Mouse (Mus musculus) limb, embryonic 11.5 days (tissue): ENCODE measurements around the gene Cidec. TPM values are rescaled to one million over a fixed set of nuclear protein-coding genes. Genes with fewer than 3 reads are reported as not detected.

Source experiments
- ATAC-seq: fragments of 200-750 bp; cut with Nextera tagmentation; 2 replicates; pipeline ENCODE4 v1.8.0; 2017; ENCODE audit warnings: low read depth; ENCODE audit not compliant: insufficient number of reproducible peaks, low FRiP score, low TSS enrichment
- DNase-seq: peaks from one replicate; pipeline ENCODE4 v3.0.0-alpha.2; 2015; ENCODE audit warnings: low spot score
- H3K27ac ChIP-seq: fragments of 300-500 bp; sonication (generic); replicated peaks from 2 replicates; pipeline ENCODE4 v1.5.1; 2014; ENCODE audit warnings: low read depth, mild to moderate bottlenecking, low read length
- H3K27me3 ChIP-seq: fragments of 300-500 bp; sonication (generic); 2 replicates; pipeline ENCODE4 v1.6.1; 2014; ENCODE audit warnings: mild to moderate bottlenecking, low read length, mixed read lengths; ENCODE audit not compliant: control insufficient read depth, insufficient read depth
- H3K36me3 ChIP-seq: fragments of 300-500 bp; sonication (generic); 2 replicates; pipeline ENCODE4 v1.6.1; 2014; ENCODE audit warnings: mild to moderate bottlenecking, low read length, moderate library complexity, mixed read lengths; ENCODE audit not compliant: control insufficient read depth, insufficient read depth
- H3K4me1 ChIP-seq: fragments of 300-500 bp; sonication (generic); 2 replicates; pipeline ENCODE4 v1.6.1; 2014; ENCODE audit warnings: low read length, mixed read lengths; ENCODE audit not compliant: control insufficient read depth, insufficient read depth
- H3K4me2 ChIP-seq: fragments of 300-500 bp; sonication (generic); 2 replicates; pipeline ENCODE4 v1.6.1; 2014; ENCODE audit warnings: low read depth, mild to moderate bottlenecking, moderate library complexity; ENCODE audit not compliant: severe bottlenecking
- H3K4me3 ChIP-seq: fragments of 300-500 bp; sonication (generic); 2 replicates; pipeline ENCODE4 v1.5.1; 2014; ENCODE audit warnings: low read depth, low read length
- H3K9ac ChIP-seq: fragments of 300-500 bp; sonication (generic); 2 replicates; pipeline ENCODE4 v1.6.1; 2014; ENCODE audit warnings: mild to moderate bottlenecking, low read length
- H3K9me3 ChIP-seq: fragments of 300-500 bp; sonication (generic); 2 replicates; pipeline ENCODE4 v1.6.1; 2016; ENCODE audit warnings: low read length; ENCODE audit not compliant: control insufficient read depth
- WGBS: fragments of 180-500 bp; shearing (Covaris S2); extraction: QIAGEN DNeasy Blood & Tissue Kit; methylation state at CpG from one replicate; pipeline ENCODE4 v1.1.7; 2014; 5-methylcytosine and 5-hydroxymethylcytosine counted together
- polyA plus RNA-seq: library from polyadenylated mRNA; unstranded; fragments of >200 nt; fragmentation: Nextera tagmentation; extraction: Ambion mirVana; gene quantifications from 2 replicates; pipeline ENCODE4 v1.2.1, GENCODE M21; 2014

Cidec gene
- polyA plus RNA-seq, 1 experiment from 2014 or later = not detected

- ATAC-seq = no peak
- DNase-seq = no peak
- Histone ChIP-seq H3K27ac (no peak overlapping the region), H3K9ac (no peak overlapping the region), H3K36me3 (no peaks in the 10 kb centered on the region), H3K4me1 (no peaks in the 10 kb centered on the region), H3K4me3 (no peak overlapping the region), H3K4me2 (no peak overlapping the region), H3K27me3 (no peaks in the 10 kb centered on the region), H3K9me3 (no peaks in the 10 kb centered on the region)
- 61% methylated on average over 3 of the region's 3 CpGs for WGBS
These were observed 4.7 kb downstream of the Cidec start for GRCm38 (mm10) chr6:113430846-113431245.

GRCm38 (mm10) chr6:113429965-113430364, 5.6 kb downstream of the Cidec start:
- Histone ChIP-seq H3K4me2 (no peak overlapping the region), H3K36me3 (no peaks in the 10 kb centered on the region), H3K27ac (no peak overlapping the region), H3K27me3 (no peaks in the 10 kb centered on the region), H3K9ac (no peak overlapping the region), H3K4me3 (no peak overlapping the region), H3K4me1 (no peaks in the 10 kb centered on the region), H3K9me3 (no peaks in the 10 kb centered on the region)
- ATAC-seq (no peak), DNase-seq (no peak)
- WGBS = 80% methylated on average over 3 of the region's 3 CpGs

- ATAC-seq (no peak), DNase-seq (no peak)
- Histone ChIP-seq H3K36me3 (no peaks in the 10 kb centered on the region), H3K27ac (no peak overlapping the region), H3K27me3 (no peaks in the 10 kb centered on the region), H3K9ac (no peak overlapping the region), H3K4me3 (no peak overlapping the region), H3K4me2 (no peak overlapping the region), H3K4me1 (no peaks in the 10 kb centered on the region), H3K9me3 (no peaks in the 10 kb centered on the region)
- WGBS = 88% methylated on average over 16 of the region's 16 CpGs
These were observed 7.6 kb downstream of the Cidec start for GRCm38 (mm10) chr6:113428006-113428405.

- ATAC-seq = no peak
- no peaks in the 10 kb centered on the region for H3K27me3 ChIP-seq
- H3K9me3 ChIP-seq = no peaks in the 10 kb centered on the region
- H3K36me3 ChIP-seq = no peaks in the 10 kb centered on the region
- H3K4me2 ChIP-seq = no peak overlapping the region
- H3K9ac ChIP-seq = no peak overlapping the region
- H3K4me3 ChIP-seq = no peak overlapping the region
- H3K27ac ChIP-seq = no peak overlapping the region
- DNase-seq = peak; percentile 73
- 60% methylated on average over 3 of the region's 3 CpGs for WGBS
- no peaks in the 10 kb centered on the region for H3K4me1 ChIP-seq
These were observed 8.2 kb downstream of the Cidec start for GRCm38 (mm10) chr6:113427397-113427796.

GRCm38 (mm10) chr6:113426696-113427095, 8.9 kb downstream of the Cidec start:
- Histone ChIP-seq H3K9ac (no peak overlapping the region), H3K27me3 (no peaks in the 10 kb centered on the region), H3K9me3 (no peaks in the 10 kb centered on the region), H3K4me1 (no peaks in the 10 kb centered on the region), H3K36me3 (no peaks in the 10 kb centered on the region), H3K4me2 (no peak overlapping the region), H3K27ac (no peak overlapping the region), H3K4me3 (no peak overlapping the region)
- no peak for ATAC-seq
- WGBS = 89% methylated on average over 4 of the region's 4 CpGs
- no peak for DNase-seq

- H3K9ac ChIP-seq = no peak overlapping the region
These were observed 11.4 kb downstream of the Cidec start for GRCm38 (mm10) chr6:113424187-113424586.

GRCm38 (mm10) chr6:113423000-113423399, 12.6 kb downstream of the Cidec start:
- Histone ChIP-seq H3K27ac (no peak overlapping the region), H3K9ac (no peak overlapping the region), H3K36me3 (no peaks in the 10 kb centered on the region), H3K4me1 (peaks cover 5% of the 10 kb centered on the region; the same call in 1 of the 2 replicates), H3K9me3 (no peaks in the 10 kb centered on the region), H3K4me3 (no peak overlapping the region), H3K27me3 (no peaks in the 10 kb centered on the region), H3K4me2 (no peak overlapping the region)
- DNase-seq (no peak), ATAC-seq (no peak)
- WGBS = 90% methylated on average over 4 of the region's 4 CpGs

More at GRCm38 (mm10) chr6:113424187-113424586, 11.4 kb downstream of the Cidec start:
- Histone ChIP-seq H3K27me3 (no peaks in the 10 kb centered on the region), H3K9me3 (no peaks in the 10 kb centered on the region), H3K4me2 (no peak overlapping the region), H3K36me3 (no peaks in the 10 kb centered on the region), H3K4me1 (no peaks in the 10 kb centered on the region), H3K4me3 (no peak overlapping the region), H3K27ac (no peak overlapping the region)
- DNase-seq (no peak), ATAC-seq (no peak)
- WGBS = 85% methylated on average over 7 of the region's 7 CpGs

- DNase-seq = peak; percentile 99
- WGBS = under 1% methylated on average over 25 of the region's 25 CpGs
- H3K27me3 ChIP-seq = no peaks in the 10 kb centered on the region
- peak within 1 kb of the TSS; percentile 84 for H3K9ac ChIP-seq
- H3K27ac ChIP-seq = no peak within 1 kb of the TSS; the same call in 1 of the 2 replicates
- peak; percentile 94 for ATAC-seq
- peaks cover 7% of the 10 kb centered on the region; the same call in 1 of the 2 replicates for H3K4me1 ChIP-seq
- H3K9me3 ChIP-seq = no peaks in the 10 kb centered on the region
- peak within 1 kb of the TSS; percentile 96 for H3K4me2 ChIP-seq
- H3K36me3 ChIP-seq = peaks cover 3% of the 10 kb centered on the region; the same call in 1 of the 2 replicates
- peak within 1 kb of the TSS; percentile 64 for H3K4me3 ChIP-seq
These were observed 16.4 kb downstream of the Cidec start, which contains the start of gene Rpusd3 for GRCm38 (mm10) chr6:113419199-113419587. TSS of gene Rpusd3 (minus strand) at chr6:113419340.
